Mouse (Mus musculus): ENCODE results near the gene Mrps30.

DNA sequence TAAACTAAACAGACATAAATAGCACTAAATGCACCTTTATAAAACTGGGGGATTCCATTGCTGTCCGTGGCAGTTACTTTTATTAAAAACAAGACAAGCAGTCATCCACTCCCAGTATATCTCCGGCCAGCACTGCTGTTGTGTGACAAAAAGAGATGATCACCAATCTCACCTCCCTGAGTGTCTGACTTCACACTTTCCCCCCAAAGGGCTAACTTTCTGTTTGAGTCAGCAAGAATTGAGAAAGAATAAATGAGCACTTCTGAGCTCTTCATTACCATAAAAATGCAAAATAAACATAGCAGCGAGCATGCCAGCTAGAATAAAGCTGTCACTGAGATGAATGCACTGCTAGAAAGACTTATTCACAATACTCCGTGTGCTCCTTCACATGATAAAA, 31.1 kb upstream of the Mrps30 start:
- TF ChIP-seq CTCF (IDR thresholded peaks at IDR 0.05; ENCODE audit: low read depth): no peak
- TF ChIP-seq EP300 (IDR thresholded peaks at IDR 0.05; ENCODE audit: low read depth): no peak

All from heart, postnatal 0 days (tissue).